Mouse (Mus musculus) C2C12 (cell line): ENCODE measurements around the gene Ppib. TPM values are rescaled to one million over a fixed set of nuclear protein-coding genes. Genes with fewer than 3 reads are reported as not detected.

Experiments
- polyA plus RNA-seq: library from polyadenylated mRNA; unstranded; fragments of >200 nt; fragmentation: generic; extraction: Trizol; gene quantifications from one replicate; pipeline ENCODE4 v1.2.1, GENCODE M21; 2012; ENCODE audit warnings: missing spikeins

Gene Ppib
- polyA plus RNA-seq, 1 experiment, result 781 TPM

Other genes starting within 250 kb of the Ppib start
- gene Zfp609, start 232.7 kb upstream of the Ppib start, polyA plus RNA-seq, result 8.4 TPM
- gene Pclaf, start 170.0 kb upstream of the Ppib start, polyA plus RNA-seq, result 172 TPM
- gene Trip4, start 151.4 kb upstream of the Ppib start, polyA plus RNA-seq, result 6.2 TPM
- gene Csnk1g1, start 151.3 kb upstream of the Ppib start, polyA plus RNA-seq, result 6.8 TPM
- 0.74 TPM for gene Snx22, start 9.5 kb downstream of the Ppib start, polyA plus RNA-seq
- gene Snx1, start 66.4 kb downstream of the Ppib start, polyA plus RNA-seq, result 69.9 TPM
- gene Ciao2a, start 66.4 kb downstream of the Ppib start, polyA plus RNA-seq, result 39.7 TPM
- 22.8 TPM for gene Dapk2, start 98.0 kb downstream of the Ppib start, polyA plus RNA-seq